Mouse (Mus musculus): ENCODE results near the gene Tsga10ip. TPM values are rescaled to one million over a fixed set of nuclear protein-coding genes. Genes with fewer than 3 reads are reported as not detected.

The Tsga10ip gene
- polyA plus RNA-seq, 1 experiment from 2014 or later: 1.1 TPM

DNA sequence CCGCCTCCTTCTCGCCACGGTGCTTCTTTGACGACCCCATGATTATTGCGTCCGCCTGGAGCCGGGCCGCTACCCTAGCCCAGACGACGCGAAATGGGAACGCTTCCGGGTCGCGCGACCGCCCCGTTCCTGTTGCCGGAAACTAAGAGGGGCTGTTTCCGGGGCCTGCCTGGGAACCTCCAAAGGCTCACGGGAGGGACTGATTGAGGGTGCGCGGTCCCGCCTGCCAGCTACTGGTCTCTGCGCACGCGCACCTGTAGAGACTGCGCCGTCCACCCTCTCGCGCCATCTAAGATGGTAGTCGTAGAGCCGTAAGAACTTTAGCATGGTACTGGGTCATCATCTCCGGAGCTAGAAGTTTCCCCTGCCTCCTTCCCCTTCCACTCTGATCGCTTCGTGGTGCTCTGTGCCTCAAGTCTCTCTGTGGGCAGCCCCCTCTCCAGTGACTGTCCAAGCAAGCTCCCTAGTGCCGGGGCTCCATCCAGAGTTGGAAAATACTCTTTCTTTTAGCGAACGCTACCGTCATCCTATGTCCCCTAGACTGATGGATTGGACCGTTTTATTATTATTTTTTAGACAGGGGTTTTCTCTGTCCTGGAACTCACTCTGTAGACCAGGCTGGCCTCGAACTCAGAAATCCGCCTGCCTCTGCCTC, 13.6 kb downstream of the Tsga10ip start, which contains the start of gene Sart1:
Gene Sart1 (minus strand): TSS at position 116 of the 655 bp plus-strand sequence.
- Histone ChIP-seq H3K4me2 (replicated peaks; ENCODE audit: low read depth, low read length) (peak within 1 kb of the TSS; percentile 67), H3K36me3 (ENCODE audit: insufficient read depth, low read length) (peaks cover 10% of the 10 kb centered on the region), H3K4me1 (ENCODE audit: insufficient read depth, low read depth, low read length) (peaks cover 12% of the 10 kb centered on the region; the same call in 1 of the 2 replicates), H3K9me3 (ENCODE audit: low read length) (no peaks in the 10 kb centered on the region), H3K27me3 (replicated peaks; ENCODE audit: insufficient read depth, low read length) (no peaks in the 10 kb centered on the region), H3K9ac (replicated peaks; ENCODE audit: low read depth) (peak within 1 kb of the TSS; percentile 91), H3K4me3 (ENCODE audit: low read depth, low read length) (peak within 1 kb of the TSS; percentile 94), H3K27ac (ENCODE audit: low read length) (peak within 1 kb of the TSS; percentile 91)
- WGBS: 1% methylated on average over 43 of the region's 43 CpGs
- TF ChIP-seq EP300 (IDR thresholded peaks at IDR 0.05) (no peak; the same call in 1 of the 2 replicates), CTCF (IDR thresholded peaks at IDR 0.05) (no peak)
- DNase-seq (ENCODE audit: low spot score) (peak; percentile 100), ATAC-seq (peak; percentile 97)

DNA sequence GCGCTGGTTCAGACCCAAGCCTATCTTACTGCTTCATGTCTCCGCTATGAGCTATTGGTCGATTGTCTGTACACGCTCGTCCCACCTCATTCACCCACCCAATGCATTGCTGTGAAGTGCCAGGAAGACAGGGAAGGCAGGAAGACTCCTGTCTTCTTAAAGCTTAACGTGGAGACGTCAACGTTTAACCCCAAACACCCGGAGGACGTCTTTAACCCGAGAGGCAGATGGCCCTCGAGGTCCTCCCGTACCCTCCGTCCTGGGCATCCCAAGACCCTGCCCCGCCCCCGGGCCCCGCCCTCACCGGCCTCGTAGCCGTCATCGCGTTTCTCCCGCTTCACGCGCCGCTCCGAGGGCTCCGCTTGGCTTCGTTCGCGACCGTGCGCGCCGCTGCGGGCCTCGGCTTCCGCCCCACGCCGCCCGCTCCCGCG, 14.3 kb downstream of the Tsga10ip start:
- peak; percentile 31 for DNase-seq (ENCODE audit: low spot score)
- peak overlapping the region; percentile 91 for H3K27ac ChIP-seq (ENCODE audit: low read length)
- peak; percentile 43 for ATAC-seq
- TF ChIP-seq CTCF (IDR thresholded peaks at IDR 0.05) (no peak), EP300 (IDR thresholded peaks at IDR 0.05) (no peak)
- peak overlapping the region; percentile 67 for H3K4me2 ChIP-seq (replicated peaks; ENCODE audit: low read depth, low read length)
- peaks cover 12% of the 10 kb centered on the region; the same call in 1 of the 2 replicates for H3K4me1 ChIP-seq (ENCODE audit: insufficient read depth, low read depth, low read length)
- peak overlapping the region; percentile 94 for H3K4me3 ChIP-seq (ENCODE audit: low read depth, low read length)
- peak overlapping the region; percentile 91 for H3K9ac ChIP-seq (replicated peaks; ENCODE audit: low read depth)
- no peaks in the 10 kb centered on the region for H3K27me3 ChIP-seq (replicated peaks; ENCODE audit: insufficient read depth, low read length)
- WGBS: under 1% methylated on average over 42 of the region's 43 CpGs
- H3K9me3 ChIP-seq (ENCODE audit: low read length): no peaks in the 10 kb centered on the region
- peaks cover 17% of the 10 kb centered on the region for H3K36me3 ChIP-seq (ENCODE audit: insufficient read depth, low read length)

DNA sequence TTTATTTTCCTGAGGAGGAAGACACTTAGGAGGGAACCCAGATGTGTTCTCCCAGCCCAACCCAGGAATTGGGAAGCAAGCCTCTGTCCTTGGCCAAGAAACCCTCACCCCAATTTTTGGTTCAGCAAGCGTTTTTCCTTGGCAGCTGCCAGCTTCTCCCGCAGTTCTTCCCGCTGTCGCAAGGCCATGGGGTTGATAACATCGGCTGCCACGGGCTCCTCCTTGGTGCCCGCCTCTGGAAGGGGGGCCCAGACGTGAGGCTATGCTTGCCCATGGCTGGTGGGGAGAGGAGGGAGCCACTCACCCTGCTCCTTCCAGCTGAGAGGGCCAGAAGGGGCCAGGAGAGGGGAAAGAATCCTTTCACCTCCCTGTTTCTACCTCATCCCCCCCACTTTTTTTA, 17.6 kb downstream of the Tsga10ip start:
- no peak for DNase-seq (ENCODE audit: low spot score)
- WGBS: 90% methylated on average over 8 of the region's 8 CpGs
- H3K27ac ChIP-seq (ENCODE audit: low read length): no peak overlapping the region
- H3K9me3 ChIP-seq (ENCODE audit: low read length): no peaks in the 10 kb centered on the region
- H3K4me3 ChIP-seq (ENCODE audit: low read depth, low read length): no peak overlapping the region
- H3K4me1 ChIP-seq (ENCODE audit: insufficient read depth, low read depth, low read length): peaks cover 11% of the 10 kb centered on the region; the same call in 1 of the 2 replicates
- peaks cover 48% of the 10 kb centered on the region for H3K36me3 ChIP-seq (ENCODE audit: insufficient read depth, low read length)
- H3K4me2 ChIP-seq (replicated peaks; ENCODE audit: low read depth, low read length): no peak overlapping the region
- H3K9ac ChIP-seq (replicated peaks; ENCODE audit: low read depth): no peak overlapping the region
- H3K27me3 ChIP-seq (replicated peaks; ENCODE audit: insufficient read depth, low read length): no peaks in the 10 kb centered on the region
- ATAC-seq: no peak
- TF ChIP-seq CTCF (IDR thresholded peaks at IDR 0.05) (no peak), EP300 (IDR thresholded peaks at IDR 0.05) (no peak)

GRCm38 (mm10) chr19:5383326-5383725, 19.0 kb downstream of the Tsga10ip start:
- DNase-seq (ENCODE audit: low spot score) (no peak), ATAC-seq (no peak)
- Histone ChIP-seq H3K9ac (replicated peaks; ENCODE audit: low read depth) (no peak overlapping the region), H3K27me3 (replicated peaks; ENCODE audit: insufficient read depth, low read length) (no peaks in the 10 kb centered on the region), H3K36me3 (ENCODE audit: insufficient read depth, low read length) (peaks cover 62% of the 10 kb centered on the region), H3K4me2 (replicated peaks; ENCODE audit: low read depth, low read length) (no peak overlapping the region), H3K4me3 (ENCODE audit: low read depth, low read length) (no peak overlapping the region), H3K9me3 (ENCODE audit: low read length) (no peaks in the 10 kb centered on the region), H3K4me1 (ENCODE audit: insufficient read depth, low read depth, low read length) (peaks cover 5% of the 10 kb centered on the region; the same call in 1 of the 2 replicates), H3K27ac (ENCODE audit: low read length) (no peak overlapping the region)
- 90% methylated on average over 12 of the region's 12 CpGs for WGBS
- TF ChIP-seq EP300 (IDR thresholded peaks at IDR 0.05) (no peak), CTCF (IDR thresholded peaks at IDR 0.05) (no peak)

DNA sequence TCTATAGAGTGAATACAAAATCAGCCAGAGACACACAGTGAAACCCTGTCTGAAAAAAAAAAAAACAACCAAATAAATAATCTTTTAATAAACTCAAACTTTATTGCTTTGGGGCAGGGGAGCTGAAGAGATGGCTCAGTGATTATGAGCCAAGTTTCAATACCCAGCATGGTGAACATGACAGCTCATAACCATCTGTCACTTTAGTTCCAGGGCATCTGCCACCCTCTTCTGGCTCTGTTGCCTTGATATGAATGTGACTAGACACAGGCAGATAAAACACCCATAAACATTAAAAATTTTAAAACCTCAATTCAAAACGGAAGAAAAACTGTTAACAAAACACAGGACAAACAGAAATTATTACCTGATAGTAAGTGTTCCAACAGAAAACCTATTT, 24.9 kb downstream of the Tsga10ip start:
- no peaks in the 10 kb centered on the region for H3K27me3 ChIP-seq (replicated peaks; ENCODE audit: insufficient read depth, low read length)
- H3K27ac ChIP-seq (ENCODE audit: low read length): no peak overlapping the region
- ATAC-seq: no peak
- no peaks in the 10 kb centered on the region for H3K4me1 ChIP-seq (ENCODE audit: insufficient read depth, low read depth, low read length)
- H3K4me2 ChIP-seq (replicated peaks; ENCODE audit: low read depth, low read length): no peak overlapping the region
- H3K36me3 ChIP-seq (ENCODE audit: insufficient read depth, low read length): peaks cover 51% of the 10 kb centered on the region
- no peak overlapping the region for H3K9ac ChIP-seq (replicated peaks; ENCODE audit: low read depth)
- WGBS: 87% methylated on average over 1 of the region's 1 CpGs
- TF ChIP-seq EP300 (IDR thresholded peaks at IDR 0.05) (no peak), CTCF (IDR thresholded peaks at IDR 0.05) (no peak)
- H3K9me3 ChIP-seq (ENCODE audit: low read length): no peaks in the 10 kb centered on the region
- DNase-seq (ENCODE audit: low spot score): no peak
- H3K4me3 ChIP-seq (ENCODE audit: low read depth, low read length): no peak overlapping the region

DNA sequence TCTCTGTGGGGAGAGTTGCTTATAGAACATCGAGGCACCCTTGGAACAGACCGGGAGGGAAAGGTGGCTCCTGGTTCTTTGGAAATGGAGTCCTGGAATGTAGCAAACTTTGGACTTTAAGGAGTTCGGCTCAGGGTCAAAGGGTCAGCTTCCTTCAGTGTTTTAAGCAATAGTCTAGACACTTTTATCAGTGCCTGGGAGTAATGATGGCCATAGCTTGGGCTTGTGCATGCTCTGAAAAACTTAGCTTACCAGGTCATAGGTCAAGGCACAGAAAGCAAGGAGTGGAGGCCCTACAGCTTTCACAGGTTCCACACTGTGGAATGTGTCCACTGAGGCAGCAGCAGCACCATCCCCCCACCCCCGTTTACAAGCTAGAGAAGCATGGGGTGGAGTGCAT, 27.6 kb downstream of the Tsga10ip start:
- 56% methylated on average over 4 of the region's 4 CpGs for WGBS
- peaks cover 38% of the 10 kb centered on the region; the same call in 1 of the 2 replicates for H3K36me3 ChIP-seq (ENCODE audit: insufficient read depth, low read length)

More for the DNA sequence above, 27.6 kb downstream of the Tsga10ip start:
- Histone ChIP-seq H3K9ac (replicated peaks; ENCODE audit: low read depth) (no peak overlapping the region), H3K4me3 (ENCODE audit: low read depth, low read length) (no peak overlapping the region), H3K27me3 (replicated peaks; ENCODE audit: insufficient read depth, low read length) (no peaks in the 10 kb centered on the region), H3K4me2 (replicated peaks; ENCODE audit: low read depth, low read length) (no peak overlapping the region), H3K4me1 (ENCODE audit: insufficient read depth, low read depth, low read length) (no peaks in the 10 kb centered on the region), H3K9me3 (ENCODE audit: low read length) (no peaks in the 10 kb centered on the region), H3K27ac (ENCODE audit: low read length) (no peak overlapping the region)
- ATAC-seq (no peak), DNase-seq (ENCODE audit: low spot score) (no peak)
- TF ChIP-seq EP300 (IDR thresholded peaks at IDR 0.05) (no peak), CTCF (IDR thresholded peaks at IDR 0.05) (no peak)
